Mouse (Mus musculus) kidney, adult 8-10 months (tissue): ENCODE measurements at regions not wholly inside any gene's neighbourhood (a gene's known extent, or its start where the extent isn't known, plus 50 kb on each side); places are given as distances from the start of the nearest gene placed in this dataset.
"Not testable (repeated sequence)": the region's sequence is repeated elsewhere in the genome, so short reads cannot be mapped to it uniquely, and the experiment has no call there.

Source experiments
- DNase-seq, 2 experiments: peaks; one replicate each; pipeline ENCODE4 v3.0.0; 2022

GRCm38 (mm10) chr19:49115484-49115883, 909.7 kb downstream of the Sorcs3 start:
- DNase-seq: no peak

- no peak for DNase-seq
These were observed 925.8 kb downstream of the Sorcs3 start for GRCm38 (mm10) chr19:49131664-49132063.

- DNase-seq: no peak
These were observed 966.3 kb downstream of the Sorcs3 start for GRCm38 (mm10) chr19:49172078-49172477.

- DNase-seq: no peak
These were observed 1002.1 kb downstream of the Sorcs3 start for GRCm38 (mm10) chr19:49207971-49208370.

- DNase-seq: no peak
These were observed 1036.8 kb downstream of the Sorcs3 start for GRCm38 (mm10) chr19:49242601-49243000.

GRCm38 (mm10) chr19:49245114-49245714, 1039.4 kb downstream of the Sorcs3 start:
- DNase-seq: no peak

GRCm38 (mm10) chr19:49264616-49265015, 1058.8 kb downstream of the Sorcs3 start:
- peak in 1 of 2 experiments; percentile 2 for DNase-seq

GRCm38 (mm10) chr19:49267864-49268480, 1062.1 kb downstream of the Sorcs3 start:
- DNase-seq: no peak

GRCm38 (mm10) chr19:49282626-49283261, 1076.9 kb downstream of the Sorcs3 start:
- no peak for DNase-seq

- no peak for DNase-seq
These were observed 1089.2 kb downstream of the Sorcs3 start for GRCm38 (mm10) chr19:49294980-49295379.

GRCm38 (mm10) chr19:49299351-49300271, 1093.8 kb downstream of the Sorcs3 start:
- DNase-seq: peak in 1 of 2 experiments; percentile 9

- DNase-seq: no peak
These were observed 1095.7 kb downstream of the Sorcs3 start for GRCm38 (mm10) chr19:49301364-49302091.

GRCm38 (mm10) chr19:49305804-49306203, 1100.0 kb downstream of the Sorcs3 start:
- no peak for DNase-seq

GRCm38 (mm10) chr19:49314229-49314628, 1108.4 kb downstream of the Sorcs3 start:
- peak in 1 of 2 experiments; percentile 7 for DNase-seq

- DNase-seq: no peak
These were observed 1153.8 kb downstream of the Sorcs3 start for GRCm38 (mm10) chr19:49359642-49360041.

- no peak for DNase-seq
These were observed 1154.9 kb downstream of the Sorcs3 start for GRCm38 (mm10) chr19:49360715-49361114.

GRCm38 (mm10) chr19:49361116-49361515, 1155.3 kb downstream of the Sorcs3 start:
- DNase-seq: not testable (repeated sequence)

- no peak for DNase-seq
These were observed 1167.1 kb downstream of the Sorcs3 start for GRCm38 (mm10) chr19:49372921-49373320.

GRCm38 (mm10) chr19:49374295-49374694, 1168.5 kb downstream of the Sorcs3 start:
- no peak for DNase-seq

- no peak for DNase-seq
These were observed 1169.1 kb downstream of the Sorcs3 start for GRCm38 (mm10) chr19:49374926-49375325.

- no peak for DNase-seq
These were observed 1170.2 kb downstream of the Sorcs3 start for GRCm38 (mm10) chr19:49375754-49376619.
